Mouse (Mus musculus) heart, postnatal 0 days (tissue): ENCODE results near the gene Pias1.

Experiments used
- CTCF ChIP-seq: IDR thresholded peaks from 2 replicates; pipeline ENCODE4 v1.5.1; 2016; ENCODE audit warnings: antibody characterized with exemption, control low read depth, low read depth
- EP300 ChIP-seq: IDR thresholded peaks from 2 replicates; pipeline ENCODE4 v1.6.1; 2016; ENCODE audit warnings: antibody characterized with exemption, low read depth

GRCm38 (mm10) chr9:62857216-62857615, 130.5 kb downstream of the Pias1 start:
- TF ChIP-seq CTCF: no peak
- no peak for TF ChIP-seq EP300
